Mouse (Mus musculus): Measurements from ENCODE around the gene Mydgf. TPM values are rescaled to one million over a fixed set of nuclear protein-coding genes. Genes with fewer than 3 reads are reported as not detected.

Mydgf gene
- polyA plus RNA-seq, 1 experiment = 86.4 TPM

- H3K27me3 ChIP-seq (ENCODE audit: control insufficient read depth, insufficient read depth, low read length) = peaks cover 23% of the 10 kb centered on the region
- peaks cover 5% of the 10 kb centered on the region; the same call in 1 of the 2 replicates for H3K4me1 ChIP-seq (ENCODE audit: control insufficient read depth, insufficient read depth, insufficient read length, low read length)
- TF ChIP-seq POLR2A (IDR thresholded peaks at IDR 0.05; ENCODE audit: low read depth, low read length) (no peak), CTCF (IDR thresholded peaks at IDR 0.05; ENCODE audit: extremely low read depth, insufficient read length, insufficient replicate concordance, low read depth, low read length) (no peak)
- 63% methylated on average over 12 of the region's 12 CpGs for WGBS
- no peaks in the 10 kb centered on the region for H3K36me3 ChIP-seq (ENCODE audit: control insufficient read depth, insufficient read depth, low read length)
- H3K27ac ChIP-seq (ENCODE audit: insufficient read depth, low read depth, low read length) = no peak overlapping the region
- no peak overlapping the region for H3K4me3 ChIP-seq (ENCODE audit: low read depth, low read length)
Observed at GRCm38 (mm10) chr17:56147420-56147819, 36.3 kb downstream of the Mydgf start.

DNA sequence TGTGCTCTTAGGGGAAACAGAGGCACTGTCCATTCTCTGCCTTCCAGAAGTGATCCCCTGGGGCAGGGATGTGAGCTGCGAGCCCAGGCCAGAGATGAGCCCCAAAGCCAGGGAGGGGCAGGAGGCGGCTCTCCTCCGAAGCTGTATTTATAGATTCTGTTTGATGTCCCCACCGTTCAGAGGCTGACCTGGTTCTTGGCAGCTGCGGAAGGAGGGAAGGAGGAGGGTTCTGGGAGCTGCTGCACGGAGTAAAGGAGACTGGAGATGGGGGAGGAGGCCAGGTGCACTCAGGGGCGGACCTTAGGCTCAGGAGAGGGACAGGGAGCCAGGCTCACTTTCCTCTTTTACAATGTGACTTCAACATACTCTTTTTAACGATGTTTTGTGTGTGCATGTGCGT is 37.6 kb downstream of the Mydgf start:
- WGBS = 23% methylated on average over 9 of the region's 9 CpGs
- H3K4me3 ChIP-seq (ENCODE audit: low read depth, low read length) = no peak overlapping the region
- no peak overlapping the region for H3K27ac ChIP-seq (ENCODE audit: insufficient read depth, low read depth, low read length)
- H3K27me3 ChIP-seq (ENCODE audit: control insufficient read depth, insufficient read depth, low read length) = peaks cover 35% of the 10 kb centered on the region
- peaks cover 11% of the 10 kb centered on the region; the same call in 1 of the 2 replicates for H3K4me1 ChIP-seq (ENCODE audit: control insufficient read depth, insufficient read depth, insufficient read length, low read length)
- no peaks in the 10 kb centered on the region for H3K36me3 ChIP-seq (ENCODE audit: control insufficient read depth, insufficient read depth, low read length)
- TF ChIP-seq CTCF (IDR thresholded peaks at IDR 0.05; ENCODE audit: extremely low read depth, insufficient read length, insufficient replicate concordance, low read depth, low read length) (no peak), POLR2A (IDR thresholded peaks at IDR 0.05; ENCODE audit: low read depth, low read length) (no peak)

- peaks cover 15% of the 10 kb centered on the region; the same call in 1 of the 2 replicates for H3K4me1 ChIP-seq (ENCODE audit: control insufficient read depth, insufficient read depth, insufficient read length, low read length)
- TF ChIP-seq CTCF (IDR thresholded peaks at IDR 0.05; ENCODE audit: extremely low read depth, insufficient read length, insufficient replicate concordance, low read depth, low read length) = no peak
- no peak for TF ChIP-seq POLR2A (IDR thresholded peaks at IDR 0.05; ENCODE audit: low read depth, low read length)
- peaks cover 49% of the 10 kb centered on the region for H3K27me3 ChIP-seq (ENCODE audit: control insufficient read depth, insufficient read depth, low read length)
- no peak overlapping the region for H3K4me3 ChIP-seq (ENCODE audit: low read depth, low read length)
- H3K36me3 ChIP-seq (ENCODE audit: control insufficient read depth, insufficient read depth, low read length) = no peaks in the 10 kb centered on the region
- H3K27ac ChIP-seq (ENCODE audit: insufficient read depth, low read depth, low read length) = no peak overlapping the region
- WGBS = 62% methylated on average over 9 of the region's 9 CpGs
Observed at GRCm38 (mm10) chr17:56144546-56144945, 39.2 kb downstream of the Mydgf start.

DNA sequence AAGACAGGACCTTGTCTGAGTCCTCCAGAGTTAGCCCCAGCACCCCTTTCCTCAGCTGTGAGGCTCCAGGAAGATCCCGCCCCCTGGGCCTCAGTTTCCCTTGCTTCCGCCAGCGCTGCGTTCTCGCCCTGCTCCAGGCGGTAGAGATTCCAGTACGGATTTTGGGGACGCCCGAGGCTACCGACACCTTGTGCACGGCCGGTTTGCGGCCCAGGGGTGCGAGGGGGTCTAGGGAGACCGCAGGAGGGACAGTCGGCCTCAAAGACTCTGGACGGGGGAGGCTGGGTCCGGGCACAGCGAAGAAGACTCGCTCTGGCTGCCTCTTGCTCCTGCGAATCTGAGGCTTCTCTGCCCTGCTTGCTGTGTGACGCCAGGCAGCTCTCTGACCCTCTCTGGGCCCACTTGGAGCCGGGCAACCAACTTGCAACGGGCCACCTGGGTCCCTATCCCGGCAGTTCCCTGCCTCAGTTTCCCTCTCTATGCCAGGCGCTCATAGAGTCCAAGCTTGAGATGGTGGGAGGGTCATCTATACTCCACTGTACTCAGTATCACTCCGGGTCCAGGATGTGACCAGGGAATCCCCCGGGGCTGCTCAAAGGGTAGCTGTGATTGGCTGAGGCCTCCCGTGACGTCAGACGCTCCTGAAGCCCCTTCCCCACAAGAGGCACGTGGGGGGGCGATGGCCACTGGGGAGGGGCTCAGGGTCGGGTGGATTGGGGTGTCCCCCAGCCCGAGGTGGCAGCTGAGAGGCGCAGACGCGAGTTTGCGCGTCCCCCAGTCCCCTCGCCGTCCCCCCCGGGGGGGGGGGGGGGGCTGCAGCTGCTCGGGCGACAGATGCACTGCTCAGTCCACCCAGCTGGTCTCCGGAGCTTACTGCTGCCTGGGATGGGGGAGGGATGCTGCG is 41.8 kb downstream of the Mydgf start:
- H3K27ac ChIP-seq (ENCODE audit: insufficient read depth, low read depth, low read length) = no peak overlapping the region
- TF ChIP-seq CTCF (IDR thresholded peaks at IDR 0.05; ENCODE audit: extremely low read depth, insufficient read length, insufficient replicate concordance, low read depth, low read length) (no peak), POLR2A (IDR thresholded peaks at IDR 0.05; ENCODE audit: low read depth, low read length) (no peak)
- 3% methylated on average over 47 of the region's 47 CpGs for WGBS
- H3K27me3 ChIP-seq (ENCODE audit: control insufficient read depth, insufficient read depth, low read length) = peaks cover 44% of the 10 kb centered on the region
- H3K4me3 ChIP-seq (ENCODE audit: low read depth, low read length) = peak overlapping the region; percentile 42
- no peaks in the 10 kb centered on the region for H3K36me3 ChIP-seq (ENCODE audit: control insufficient read depth, insufficient read depth, low read length)
- peaks cover 13% of the 10 kb centered on the region; the same call in 1 of the 2 replicates for H3K4me1 ChIP-seq (ENCODE audit: control insufficient read depth, insufficient read depth, insufficient read length, low read length)

DNA sequence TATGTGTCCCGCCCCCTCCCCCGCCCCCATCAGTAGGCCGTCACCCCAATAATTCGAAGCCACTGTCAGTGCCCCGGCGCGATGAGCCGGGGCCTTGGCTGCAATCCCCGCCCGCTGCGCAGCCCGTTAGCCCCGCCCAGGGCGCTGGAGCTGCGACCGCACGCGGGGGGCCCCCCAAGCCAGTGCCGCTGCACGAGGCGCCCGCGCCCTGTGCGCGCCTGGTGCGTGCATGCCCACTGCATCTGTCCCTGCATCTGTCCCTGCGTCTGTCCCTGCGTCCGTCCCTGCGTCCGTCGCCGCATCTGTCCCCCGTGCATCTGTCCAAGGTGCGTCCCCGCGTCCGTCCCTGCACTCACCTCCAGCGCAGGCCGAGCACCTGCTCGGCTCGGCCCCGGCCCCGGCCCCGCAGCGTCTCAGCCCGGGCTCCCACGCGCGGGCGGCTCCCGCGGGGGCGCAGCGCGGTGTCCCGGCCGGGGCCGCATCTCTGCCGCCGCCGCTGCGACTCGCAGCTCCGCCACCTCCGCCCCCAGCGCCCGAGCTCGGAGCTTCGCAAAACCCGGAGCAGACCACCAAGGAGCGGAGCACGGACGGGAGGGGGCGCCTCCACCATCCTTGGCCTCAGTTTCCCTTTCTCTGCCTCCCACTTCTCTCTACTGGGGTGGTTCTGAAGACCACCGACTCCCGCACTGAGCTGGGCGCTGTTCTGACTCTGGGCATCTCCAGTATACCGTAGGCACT is 43.7 kb downstream of the Mydgf start, which contains the start of gene Sema6b:
Gene Sema6b (minus strand): TSS at position 486 of the 738 bp plus-strand sequence.
- Histone ChIP-seq H3K27ac (ENCODE audit: insufficient read depth, low read depth, low read length) (no peak within 1 kb of the TSS), H3K4me1 (ENCODE audit: control insufficient read depth, insufficient read depth, insufficient read length, low read length) (peaks cover 14% of the 10 kb centered on the region), H3K27me3 (ENCODE audit: control insufficient read depth, insufficient read depth, low read length) (peaks cover 44% of the 10 kb centered on the region), H3K4me3 (ENCODE audit: low read depth, low read length) (peak within 1 kb of the TSS; percentile 81), H3K36me3 (ENCODE audit: control insufficient read depth, insufficient read depth, low read length) (no peaks in the 10 kb centered on the region)
- no peak for TF ChIP-seq CTCF (IDR thresholded peaks at IDR 0.05; ENCODE audit: extremely low read depth, insufficient read length, insufficient replicate concordance, low read depth, low read length)
- no peak for TF ChIP-seq POLR2A (IDR thresholded peaks at IDR 0.05; ENCODE audit: low read depth, low read length)
- 3% methylated on average over 78 of the region's 79 CpGs for WGBS

DNA sequence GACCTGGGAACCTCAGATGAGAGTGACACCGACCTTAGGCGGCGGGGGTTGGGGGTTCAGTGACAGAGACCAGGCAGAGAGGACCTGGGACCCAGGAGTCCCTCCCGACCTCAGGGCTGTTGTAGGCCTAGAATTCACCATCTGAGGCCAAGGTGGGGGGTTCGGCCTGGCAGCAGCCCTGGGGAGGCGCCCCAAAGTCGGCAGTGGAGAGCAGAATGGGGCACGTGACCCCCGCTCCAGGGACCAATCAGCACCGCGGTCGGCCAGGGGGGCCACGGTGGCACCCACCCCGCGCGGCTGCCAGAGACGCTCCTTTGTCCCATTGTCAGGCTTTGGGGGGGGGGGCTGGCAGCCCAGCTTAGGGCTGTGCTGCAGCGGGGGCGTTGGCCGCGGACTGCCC is 44.4 kb downstream of the Mydgf start:
- no peak for TF ChIP-seq CTCF (IDR thresholded peaks at IDR 0.05; ENCODE audit: extremely low read depth, insufficient read length, insufficient replicate concordance, low read depth, low read length)
- no peak for TF ChIP-seq POLR2A (IDR thresholded peaks at IDR 0.05; ENCODE audit: low read depth, low read length)
- WGBS = 21% methylated on average over 21 of the region's 21 CpGs
- peaks cover 19% of the 10 kb centered on the region for H3K4me1 ChIP-seq (ENCODE audit: control insufficient read depth, insufficient read depth, insufficient read length, low read length)
- no peak overlapping the region for H3K27ac ChIP-seq (ENCODE audit: insufficient read depth, low read depth, low read length)
- H3K36me3 ChIP-seq (ENCODE audit: control insufficient read depth, insufficient read depth, low read length) = no peaks in the 10 kb centered on the region
- peaks cover 44% of the 10 kb centered on the region for H3K27me3 ChIP-seq (ENCODE audit: control insufficient read depth, insufficient read depth, low read length)
- peak overlapping the region; percentile 81 for H3K4me3 ChIP-seq (ENCODE audit: low read depth, low read length)
